Mouse (Mus musculus) limb, embryonic 13.5 days (tissue): ENCODE data around the gene Cux2. TPM values are rescaled to one million over a fixed set of nuclear protein-coding genes. Genes with fewer than 3 reads are reported as not detected.

Experiments
- ATAC-seq: fragments of 200-750 bp; cut with Nextera tagmentation; 2 replicates; pipeline ENCODE4 v1.8.0; 2017; ENCODE audit warnings: low read depth, moderate number of reproducible peaks, moderate TSS enrichment; ENCODE audit not compliant: low FRiP score
- H3K27ac ChIP-seq: fragments of 300-500 bp; sonication (generic); 2 replicates; pipeline ENCODE4 v1.5.1; 2015; ENCODE audit warnings: inconsistent platforms, mild to moderate bottlenecking, moderate library complexity
- H3K27me3 ChIP-seq: fragments of 300-500 bp; sonication (generic); 2 replicates; pipeline ENCODE4 v1.6.1; 2015; ENCODE audit warnings: mild to moderate bottlenecking, inconsistent platforms
- H3K36me3 ChIP-seq: fragments of 300-500 bp; sonication (generic); 2 replicates; pipeline ENCODE4 v1.6.1; 2015; ENCODE audit warnings: inconsistent platforms, mild to moderate bottlenecking, moderate library complexity
- H3K4me1 ChIP-seq: fragments of 300-500 bp; sonication (generic); 2 replicates; pipeline ENCODE4 v1.6.1; 2015; ENCODE audit warnings: inconsistent platforms
- H3K4me2 ChIP-seq: fragments of 300-500 bp; sonication (generic); replicated peaks from 2 replicates; pipeline ENCODE4 v1.6.1; 2015; ENCODE audit warnings: inconsistent platforms, mild to moderate bottlenecking, moderate library complexity
- H3K4me3 ChIP-seq: fragments of 300-500 bp; sonication (generic); 2 replicates; pipeline ENCODE4 v1.5.1; 2015; ENCODE audit warnings: moderate library complexity, mild to moderate bottlenecking, inconsistent platforms
- H3K9ac ChIP-seq: fragments of 300-500 bp; sonication (generic); 2 replicates; pipeline ENCODE4 v1.6.1; 2015; ENCODE audit warnings: mild to moderate bottlenecking, inconsistent platforms
- H3K9me3 ChIP-seq: fragments of 300-500 bp; sonication (generic); 2 replicates; pipeline ENCODE4 v1.6.1; 2016; ENCODE audit warnings: inconsistent platforms
- WGBS: fragments of 180-500 bp; shearing (Covaris S2); methylation state at CpG from one replicate; pipeline ENCODE4 v1.1.7; 2015; 5-methylcytosine and 5-hydroxymethylcytosine counted together
- polyA plus RNA-seq: library from polyadenylated mRNA; unstranded; fragments of >200 nt; fragmentation: Nextera tagmentation; extraction: Ambion mirVana; gene quantifications from 2 replicates; pipeline ENCODE4 v1.2.1, GENCODE M21; 2015

Gene Cux2
- polyA plus RNA-seq, 1 experiment from 2014 or later = 4.1 TPM

- WGBS = 88% methylated on average over 12 of the region's 12 CpGs
- no peak for ATAC-seq
- Histone ChIP-seq H3K27me3 (no peaks in the 10 kb centered on the region), H3K36me3 (peaks cover 6% of the 10 kb centered on the region), H3K4me1 (peaks cover 9% of the 10 kb centered on the region; the same call in 1 of the 2 replicates), H3K4me3 (no peak overlapping the region), H3K9me3 (no peaks in the 10 kb centered on the region), H3K9ac (no peak overlapping the region), H3K4me2 (no peak overlapping the region), H3K27ac (no peak overlapping the region)
These were observed 173.0 kb downstream of the Cux2 start for GRCm38 (mm10) chr5:121876901-121877300.

- Histone ChIP-seq H3K36me3 (peaks cover 6% of the 10 kb centered on the region), H3K4me1 (peaks cover 9% of the 10 kb centered on the region; the same call in 1 of the 2 replicates), H3K9ac (no peak overlapping the region), H3K27ac (no peak overlapping the region), H3K4me2 (no peak overlapping the region), H3K9me3 (no peaks in the 10 kb centered on the region), H3K4me3 (no peak overlapping the region), H3K27me3 (no peaks in the 10 kb centered on the region)
- no peak for ATAC-seq
- 85% methylated on average over 12 of the region's 12 CpGs for WGBS
These were observed 174.9 kb downstream of the Cux2 start for GRCm38 (mm10) chr5:121875041-121875440.

GRCm38 (mm10) chr5:121872158-121872557 is 177.7 kb downstream of the Cux2 start:
- Histone ChIP-seq H3K36me3 (peaks cover 6% of the 10 kb centered on the region), H3K9ac (no peak overlapping the region), H3K27ac (no peak overlapping the region), H3K4me1 (no peaks in the 10 kb centered on the region), H3K9me3 (no peaks in the 10 kb centered on the region), H3K4me3 (no peak overlapping the region), H3K4me2 (no peak overlapping the region), H3K27me3 (no peaks in the 10 kb centered on the region)
- 4% methylated on average over 4 of the region's 4 CpGs for WGBS
- ATAC-seq = no peak

- no peaks in the 10 kb centered on the region for H3K9me3 ChIP-seq
- no peak overlapping the region for H3K27ac ChIP-seq
- peaks cover 6% of the 10 kb centered on the region for H3K36me3 ChIP-seq
- no peak for ATAC-seq
- WGBS = 83% methylated on average over 13 of the region's 13 CpGs
- no peak overlapping the region for H3K4me3 ChIP-seq
- no peaks in the 10 kb centered on the region for H3K27me3 ChIP-seq
- H3K4me2 ChIP-seq = no peak overlapping the region
- no peaks in the 10 kb centered on the region for H3K4me1 ChIP-seq
- no peak overlapping the region for H3K9ac ChIP-seq
These were observed 178.3 kb downstream of the Cux2 start for GRCm38 (mm10) chr5:121871515-121872030.

- no peak overlapping the region for H3K4me2 ChIP-seq
- no peak overlapping the region for H3K27ac ChIP-seq
- no peak overlapping the region for H3K4me3 ChIP-seq
- no peaks in the 10 kb centered on the region for H3K4me1 ChIP-seq
- no peak overlapping the region for H3K9ac ChIP-seq
- no peak for ATAC-seq
- 74% methylated on average over 6 of the region's 6 CpGs for WGBS
- H3K27me3 ChIP-seq = no peaks in the 10 kb centered on the region
- H3K9me3 ChIP-seq = no peaks in the 10 kb centered on the region
- no peaks in the 10 kb centered on the region for H3K36me3 ChIP-seq
These were observed 179.1 kb downstream of the Cux2 start for GRCm38 (mm10) chr5:121870832-121871231.

- Histone ChIP-seq H3K27ac (no peak overlapping the region), H3K4me3 (no peak overlapping the region), H3K4me1 (no peaks in the 10 kb centered on the region), H3K36me3 (no peaks in the 10 kb centered on the region), H3K9ac (no peak overlapping the region), H3K9me3 (no peaks in the 10 kb centered on the region), H3K4me2 (no peak overlapping the region), H3K27me3 (no peaks in the 10 kb centered on the region)
- ATAC-seq = no peak
- WGBS = 52% methylated on average over 5 of the region's 5 CpGs
These were observed 181.9 kb downstream of the Cux2 start for GRCm38 (mm10) chr5:121867963-121868362.

GRCm38 (mm10) chr5:121864330-121864729 is 185.6 kb downstream of the Cux2 start:
- Histone ChIP-seq H3K36me3 (peaks cover 6% of the 10 kb centered on the region), H3K9me3 (peaks cover 8% of the 10 kb centered on the region), H3K4me1 (no peaks in the 10 kb centered on the region), H3K27me3 (no peaks in the 10 kb centered on the region), H3K9ac (peak overlapping the region; percentile 57; the same call in 1 of the 2 replicates), H3K4me3 (no peak overlapping the region), H3K27ac (no peak overlapping the region), H3K4me2 (peak overlapping the region; percentile 46)
- ATAC-seq = no peak
- 7% methylated on average over 10 of the region's 11 CpGs for WGBS

GRCm38 (mm10) chr5:121861964-121862363 is 187.9 kb downstream of the Cux2 start:
- 49% methylated on average over 5 of the region's 5 CpGs for WGBS
- no peak overlapping the region for H3K4me2 ChIP-seq

GRCm38 (mm10) chr5:121858427-121858826 is 191.5 kb downstream of the Cux2 start:
- ATAC-seq = no peak
- Histone ChIP-seq H3K27ac (no peak overlapping the region), H3K9ac (no peak overlapping the region), H3K4me3 (no peak overlapping the region), H3K36me3 (peaks cover 39% of the 10 kb centered on the region), H3K9me3 (peaks cover 11% of the 10 kb centered on the region), H3K4me2 (no peak overlapping the region), H3K4me1 (no peaks in the 10 kb centered on the region), H3K27me3 (no peaks in the 10 kb centered on the region)
- 91% methylated on average over 12 of the region's 12 CpGs for WGBS

More at GRCm38 (mm10) chr5:121861964-121862363, 187.9 kb downstream of the Cux2 start:
- Histone ChIP-seq H3K36me3 (peaks cover 14% of the 10 kb centered on the region), H3K4me1 (no peaks in the 10 kb centered on the region), H3K9ac (no peak overlapping the region), H3K9me3 (peaks cover 11% of the 10 kb centered on the region), H3K27me3 (no peaks in the 10 kb centered on the region), H3K4me3 (no peak overlapping the region), H3K27ac (no peak overlapping the region)
- no peak for ATAC-seq

GRCm38 (mm10) chr5:121856740-121857139 is 193.2 kb downstream of the Cux2 start:
- H3K4me3 ChIP-seq = no peak overlapping the region
- no peaks in the 10 kb centered on the region for H3K27me3 ChIP-seq
- peaks cover 11% of the 10 kb centered on the region for H3K9me3 ChIP-seq
- WGBS = 88% methylated on average over 11 of the region's 11 CpGs
- no peak overlapping the region for H3K4me2 ChIP-seq
- no peaks in the 10 kb centered on the region for H3K4me1 ChIP-seq
- peaks cover 56% of the 10 kb centered on the region for H3K36me3 ChIP-seq
- H3K27ac ChIP-seq = no peak overlapping the region
- no peak overlapping the region for H3K9ac ChIP-seq
- no peak for ATAC-seq

- Histone ChIP-seq H3K27ac (no peak overlapping the region), H3K27me3 (no peaks in the 10 kb centered on the region), H3K9me3 (0 out of 2 replicates have a peak, but pooled peaks cover 4% of the 10 kb centered on the region), H3K36me3 (peaks cover 61% of the 10 kb centered on the region), H3K4me2 (no peak overlapping the region), H3K4me1 (peaks cover 15% of the 10 kb centered on the region), H3K4me3 (no peak overlapping the region), H3K9ac (no peak overlapping the region)
- ATAC-seq = no peak
- 89% methylated on average over 10 of the region's 10 CpGs for WGBS
These were observed 195.1 kb downstream of the Cux2 start for GRCm38 (mm10) chr5:121854768-121855167.

GRCm38 (mm10) chr5:121853368-121854051 is 196.4 kb downstream of the Cux2 start:
- ATAC-seq = no peak
- H3K4me2 ChIP-seq = no peak overlapping the region
- H3K36me3 ChIP-seq = peaks cover 61% of the 10 kb centered on the region
- no peak overlapping the region for H3K27ac ChIP-seq
- 85% methylated on average over 9 of the region's 9 CpGs for WGBS
- H3K4me1 ChIP-seq = peaks cover 19% of the 10 kb centered on the region
- H3K9me3 ChIP-seq = 0 out of 2 replicates have a peak, but pooled peaks cover 4% of the 10 kb centered on the region
- H3K9ac ChIP-seq = no peak overlapping the region
- no peak overlapping the region for H3K4me3 ChIP-seq
- no peaks in the 10 kb centered on the region for H3K27me3 ChIP-seq
